Mouse (Mus musculus): ENCODE measurements around the gene 4930415O20Rik.

DNA sequence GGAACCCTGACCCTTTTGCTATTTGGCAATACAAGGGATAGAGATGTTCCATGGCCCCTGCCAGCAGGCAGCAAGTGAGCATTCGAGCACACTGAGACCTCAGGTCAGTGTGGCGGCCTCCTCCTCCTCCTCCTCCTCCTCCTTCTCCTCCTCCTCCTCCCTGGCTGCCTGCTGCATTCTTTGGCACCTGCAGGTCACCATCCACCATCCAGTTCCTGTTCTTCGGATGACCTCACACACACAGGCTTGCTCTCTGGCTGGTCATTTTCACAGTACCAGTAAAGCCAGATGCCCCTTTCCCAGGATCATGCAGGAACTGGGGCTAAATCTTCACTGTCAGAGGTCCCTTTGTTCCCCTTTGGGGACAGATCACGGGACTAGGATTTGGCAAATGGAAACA lies 20.6 kb downstream of the 4930415O20Rik start:
- TF ChIP-seq CTCF (IDR thresholded peaks at IDR 0.05; ENCODE audit: low read depth, low read length) (no peak), POLR2A (IDR thresholded peaks at IDR 0.05; ENCODE audit: borderline replicate concordance, low read depth, low read length) (no peak)
